Mouse (Mus musculus) embryo, embryonic 11 days (tissue): Measurements from ENCODE around the gene Ccdc169.

Experiments
- DNase-seq: peaks from one replicate; pipeline ENCODE4 v3.0.0-alpha.2; 2015

Gene Ccdc169

GRCm38 (mm10) chr3:55123064-55123463 is 14.1 kb upstream of the Ccdc169 start:
- no peak for DNase-seq

GRCm38 (mm10) chr3:55129181-55129692 is 7.9 kb upstream of the Ccdc169 start:
- DNase-seq = no peak

- DNase-seq = no peak
Observed at GRCm38 (mm10) chr3:55131576-55132233, 5.4 kb upstream of the Ccdc169 start.

- no peak for DNase-seq
Observed at GRCm38 (mm10) chr3:55139837-55140236, 2.7 kb downstream of the Ccdc169 start.

GRCm38 (mm10) chr3:55141401-55141800 is 4.3 kb downstream of the Ccdc169 start:
- no peak for DNase-seq

GRCm38 (mm10) chr3:55144916-55145315 is 7.8 kb downstream of the Ccdc169 start:
- DNase-seq = no peak

- DNase-seq = no peak
Observed at GRCm38 (mm10) chr3:55146441-55146840, 9.3 kb downstream of the Ccdc169 start.

- no peak for DNase-seq
Observed at GRCm38 (mm10) chr3:55147156-55147555, 10.0 kb downstream of the Ccdc169 start.

- DNase-seq = peak; percentile 58
Observed at GRCm38 (mm10) chr3:55148091-55148490, 11.0 kb downstream of the Ccdc169 start.

- peak; percentile 78 for DNase-seq
Observed at GRCm38 (mm10) chr3:55151656-55152433, 14.7 kb downstream of the Ccdc169 start.

- DNase-seq = peak; percentile 74
Observed at GRCm38 (mm10) chr3:55152673-55153334, 15.7 kb downstream of the Ccdc169 start.

- no peak for DNase-seq
Observed at GRCm38 (mm10) chr3:55154163-55154562, 17.0 kb downstream of the Ccdc169 start.

- no peak for DNase-seq
Observed at GRCm38 (mm10) chr3:55157413-55157812, 20.3 kb downstream of the Ccdc169 start.

GRCm38 (mm10) chr3:55161144-55161543 is 24.0 kb downstream of the Ccdc169 start:
- DNase-seq = no peak

- DNase-seq = no peak
Observed at GRCm38 (mm10) chr3:55163510-55163909, 26.4 kb downstream of the Ccdc169 start.

GRCm38 (mm10) chr3:55172478-55172877 is 35.3 kb downstream of the Ccdc169 start:
- no peak for DNase-seq

- DNase-seq = no peak
Observed at GRCm38 (mm10) chr3:55177271-55177670, 40.1 kb downstream of the Ccdc169 start.

GRCm38 (mm10) chr3:55181766-55182165 is 44.6 kb downstream of the Ccdc169 start, which contains the start of gene Sohlh2:
TSS of gene Sohlh2 (plus strand) at chr3:55182028.
- no peak for DNase-seq

GRCm38 (mm10) chr3:55191668-55192067 is 54.5 kb downstream of the Ccdc169 start:
- no peak for DNase-seq

GRCm38 (mm10) chr3:55193351-55193750 is 56.2 kb downstream of the Ccdc169 start:
- no peak for DNase-seq

- DNase-seq = no peak
Observed at GRCm38 (mm10) chr3:55194792-55195191, 57.7 kb downstream of the Ccdc169 start.

GRCm38 (mm10) chr3:55195581-55196327 is 58.6 kb downstream of the Ccdc169 start:
- DNase-seq = no peak

GRCm38 (mm10) chr3:55196328-55196710 is 59.2 kb downstream of the Ccdc169 start:
- DNase-seq = no peak
